Mouse (Mus musculus): ENCODE data around the gene Cep128. TPM values are rescaled to one million over a fixed set of nuclear protein-coding genes. Genes with fewer than 3 reads are reported as not detected.

Cep128 gene
- polyA plus RNA-seq (2016; fragmentation: Nextera tagmentation; extraction: Ambion mirVana) = 6.3 and 7.1 TPM in 2 replicates

DNA sequence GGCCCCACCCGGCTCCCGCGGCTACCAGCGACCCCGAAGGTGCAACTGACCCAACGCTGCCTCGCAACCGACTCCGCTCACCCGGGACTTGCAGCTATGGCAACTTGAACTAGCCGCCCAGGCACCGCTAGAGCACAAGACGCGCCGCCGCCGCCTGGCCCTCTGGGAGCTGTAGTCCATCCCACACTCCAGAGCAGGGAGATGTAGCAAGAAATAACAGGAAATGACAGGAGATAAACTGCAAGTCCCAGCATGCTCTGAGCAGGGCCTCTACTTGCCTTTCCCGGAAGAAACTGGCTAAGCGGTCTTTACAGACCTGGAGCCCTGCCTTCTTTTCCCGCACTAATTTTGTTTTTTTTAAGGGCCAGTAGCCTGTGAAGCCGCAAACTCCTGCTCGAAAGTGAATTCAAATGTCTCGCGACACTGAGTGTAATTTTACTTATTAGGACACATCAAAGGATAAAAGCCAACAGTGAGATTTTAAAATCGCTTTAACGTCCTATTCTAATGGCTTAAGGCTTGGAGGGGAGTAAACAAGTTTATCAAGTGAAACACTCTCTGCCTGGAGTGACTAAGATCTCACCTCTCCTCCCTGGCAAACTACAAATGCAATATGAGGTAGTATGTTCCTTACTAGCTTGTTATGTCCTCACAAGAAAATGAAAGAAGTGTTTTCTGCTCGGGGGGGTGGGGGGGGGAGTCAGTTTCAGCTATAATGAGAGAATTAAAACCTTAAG, at the start of gene Cep128, which contains the start of gene Tshr:
TSS of gene Cep128 (minus strand) at position 129 of the 737 bp plus-strand sequence.
TSS of gene Tshr (plus strand) at position 283 of the 737 bp plus-strand sequence.
- Histone ChIP-seq H3K36me3 (no peaks in the 10 kb centered on the region), H3K4me3 (peak within 1 kb of the TSS; percentile 78), H3K27ac (peak within 1 kb of the TSS; percentile 81), H3K27me3 (ENCODE audit: insufficient read depth, poor library complexity, severe bottlenecking) (no peaks in the 10 kb centered on the region), H3K9me3 (no peaks in the 10 kb centered on the region), H3K4me1 (0 out of 2 replicates have a peak, but pooled peaks cover 3% of the 10 kb centered on the region)
- DNase-seq (ENCODE audit: low spot score) = peak; percentile 99
- 1% methylated on average over 27 of the region's 27 CpGs for WGBS

DNA sequence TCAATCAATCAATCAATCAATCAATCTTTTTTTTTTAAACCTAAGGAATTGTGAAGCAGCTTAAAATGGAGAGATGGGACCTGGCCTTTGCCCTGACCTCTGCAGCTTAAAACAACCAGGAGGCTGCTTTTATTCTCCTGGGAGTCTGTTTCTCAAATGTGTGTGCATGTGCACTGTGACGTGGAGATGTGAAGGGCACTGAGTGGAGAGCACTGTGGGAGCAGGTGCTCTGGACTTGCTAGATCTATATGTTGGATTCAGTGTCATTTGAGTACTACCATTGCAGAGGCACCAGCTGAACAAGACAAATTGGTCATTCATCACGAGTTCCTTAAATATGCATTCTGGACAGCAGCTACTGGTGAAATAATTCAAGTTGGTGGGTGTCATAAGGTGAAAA, 42.9 kb upstream of the Cep128 start:
- Histone ChIP-seq H3K27me3 (ENCODE audit: insufficient read depth, poor library complexity, severe bottlenecking) (no peaks in the 10 kb centered on the region), H3K4me1 (0 out of 2 replicates have a peak, but pooled peaks cover 2% of the 10 kb centered on the region), H3K36me3 (no peaks in the 10 kb centered on the region), H3K27ac (no peak overlapping the region), H3K4me3 (no peak overlapping the region), H3K9me3 (no peaks in the 10 kb centered on the region)
- 66% methylated on average over 2 of the region's 2 CpGs for WGBS
- DNase-seq (ENCODE audit: low spot score) = peak; percentile 61

DNA sequence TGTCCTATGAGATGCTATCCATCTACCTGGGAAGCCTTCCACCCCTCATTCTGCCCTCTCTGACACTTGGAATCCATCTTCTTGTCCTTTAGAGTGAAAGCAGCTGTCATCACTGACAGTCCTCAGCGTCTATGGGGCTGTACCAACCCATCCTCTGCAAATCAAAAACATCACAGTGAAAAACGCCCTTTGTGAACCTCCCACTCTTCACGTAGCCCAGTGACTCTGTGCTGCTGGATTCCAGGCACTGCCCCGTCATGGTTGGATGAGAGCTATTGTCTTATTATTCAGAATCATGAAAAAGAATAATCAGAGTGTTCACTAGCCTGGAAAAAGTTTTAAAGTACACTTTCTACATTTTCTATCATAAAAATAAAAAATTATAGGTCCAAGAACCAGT, 42.3 kb upstream of the Cep128 start:
- Histone ChIP-seq H3K36me3 (no peaks in the 10 kb centered on the region), H3K9me3 (no peaks in the 10 kb centered on the region), H3K27ac (no peak overlapping the region), H3K27me3 (ENCODE audit: insufficient read depth, poor library complexity, severe bottlenecking) (no peaks in the 10 kb centered on the region), H3K4me3 (no peak overlapping the region), H3K4me1 (0 out of 2 replicates have a peak, but pooled peaks cover 5% of the 10 kb centered on the region)
- 49% methylated on average over 4 of the region's 4 CpGs for WGBS
- peak; percentile 41 for DNase-seq (ENCODE audit: low spot score)

DNA sequence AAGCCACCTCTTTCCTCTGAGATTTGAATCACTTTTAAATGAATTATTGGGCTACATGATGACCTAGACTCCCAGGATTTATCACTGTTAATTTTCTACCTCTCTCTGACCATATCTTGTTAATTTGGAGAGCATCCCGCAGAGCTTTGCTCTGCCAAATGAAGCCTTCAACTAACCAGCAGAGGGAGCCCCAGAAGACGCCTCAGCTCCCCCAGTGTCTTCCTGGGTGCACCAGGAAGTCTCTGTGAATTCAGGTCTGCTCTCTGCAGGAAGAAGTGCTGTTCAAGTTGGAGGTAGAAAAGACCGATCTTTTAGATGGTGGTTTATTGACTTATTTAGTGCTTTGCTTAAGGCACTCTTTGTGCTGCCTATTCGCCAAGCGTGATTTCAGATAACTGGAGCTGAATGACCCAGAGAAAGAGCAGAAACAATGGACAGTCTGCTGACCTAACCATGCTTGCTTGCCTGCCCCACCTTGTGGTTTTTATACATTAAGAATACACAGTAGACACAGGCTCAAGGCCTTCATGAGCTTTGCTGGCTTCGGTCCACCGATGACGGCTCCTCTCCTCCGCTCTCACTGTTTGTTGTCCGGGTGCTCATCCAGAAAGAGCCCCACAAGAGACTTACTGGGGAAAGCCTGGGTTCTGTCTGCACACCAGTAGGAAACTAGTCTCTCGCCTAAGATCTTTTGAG, 39.1 kb upstream of the Cep128 start:
- H3K4me3 ChIP-seq = no peak overlapping the region
- peak; percentile 66 for DNase-seq (ENCODE audit: low spot score)
- no peaks in the 10 kb centered on the region for H3K36me3 ChIP-seq
- H3K27ac ChIP-seq = no peak overlapping the region
- WGBS = 73% methylated on average over 11 of the region's 11 CpGs
- no peaks in the 10 kb centered on the region for H3K27me3 ChIP-seq (ENCODE audit: insufficient read depth, poor library complexity, severe bottlenecking)
- no peaks in the 10 kb centered on the region for H3K9me3 ChIP-seq
- 0 out of 2 replicates have a peak, but pooled peaks cover 5% of the 10 kb centered on the region for H3K4me1 ChIP-seq

GRCm38 (mm10) chr12:91421272-91421671, 37.1 kb upstream of the Cep128 start:
- WGBS = 61% methylated on average over 9 of the region's 9 CpGs

DNA sequence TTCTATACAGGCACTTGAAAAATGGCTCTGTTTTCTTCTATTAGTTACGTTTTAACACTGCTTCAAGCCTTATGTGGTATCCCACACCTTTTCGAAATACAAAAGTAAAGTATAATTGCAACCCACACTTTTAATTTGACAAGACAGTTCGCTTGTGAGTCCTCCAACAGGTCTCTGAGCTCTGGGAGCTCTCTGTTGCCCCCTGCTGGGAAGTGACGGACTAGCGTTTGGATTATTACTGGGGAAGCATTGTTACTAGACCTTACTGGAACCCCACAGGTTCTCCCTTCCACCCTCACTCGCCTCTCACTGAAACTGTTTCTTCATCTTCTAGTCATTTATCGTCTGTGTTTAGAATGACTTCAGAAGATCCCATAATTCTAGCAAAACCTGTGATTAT, 34.6 kb upstream of the Cep128 start:
- WGBS = 44% methylated on average over 7 of the region's 7 CpGs
- peak; percentile 77 for DNase-seq (ENCODE audit: low spot score)
- no peak overlapping the region for H3K4me3 ChIP-seq
- H3K9me3 ChIP-seq = no peaks in the 10 kb centered on the region
- no peaks in the 10 kb centered on the region for H3K36me3 ChIP-seq
- no peaks in the 10 kb centered on the region for H3K27me3 ChIP-seq (ENCODE audit: insufficient read depth, poor library complexity, severe bottlenecking)
- H3K4me1 ChIP-seq = 0 out of 2 replicates have a peak, but pooled peaks cover 5% of the 10 kb centered on the region
- H3K27ac ChIP-seq = no peak overlapping the region

More at GRCm38 (mm10) chr12:91421272-91421671, 37.1 kb upstream of the Cep128 start:
- Histone ChIP-seq H3K4me1 (0 out of 2 replicates have a peak, but pooled peaks cover 5% of the 10 kb centered on the region), H3K36me3 (no peaks in the 10 kb centered on the region), H3K27ac (no peak overlapping the region), H3K27me3 (ENCODE audit: insufficient read depth, poor library complexity, severe bottlenecking) (no peaks in the 10 kb centered on the region), H3K4me3 (no peak overlapping the region), H3K9me3 (no peaks in the 10 kb centered on the region)
- DNase-seq (ENCODE audit: low spot score) = peak; percentile 19

DNA sequence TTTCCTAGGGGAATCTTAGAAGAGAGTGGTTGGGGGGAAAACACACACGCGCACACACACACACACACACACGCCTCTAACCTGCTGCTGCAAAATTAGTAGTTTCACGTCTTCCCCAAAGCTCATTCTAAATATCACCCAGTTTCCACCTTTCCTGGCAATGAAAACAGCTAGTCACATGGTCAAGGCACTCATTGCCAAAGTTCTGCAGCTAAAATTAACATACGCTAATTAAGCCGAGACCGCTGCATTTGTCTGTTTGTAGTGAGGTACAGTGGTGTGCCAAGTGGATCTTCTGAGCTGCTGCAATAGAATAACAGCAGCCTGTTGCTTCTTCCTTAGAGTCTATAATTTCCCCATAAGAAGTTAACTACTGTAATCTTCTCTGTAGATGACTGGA, 32.6 kb upstream of the Cep128 start:
- Histone ChIP-seq H3K27me3 (ENCODE audit: insufficient read depth, poor library complexity, severe bottlenecking) (no peaks in the 10 kb centered on the region), H3K4me1 (0 out of 2 replicates have a peak, but pooled peaks cover under 1% of the 10 kb centered on the region), H3K9me3 (no peaks in the 10 kb centered on the region), H3K27ac (no peak overlapping the region), H3K4me3 (no peak overlapping the region), H3K36me3 (no peaks in the 10 kb centered on the region)
- peak; percentile 58 for DNase-seq (ENCODE audit: low spot score)
- WGBS = 91% methylated on average over 7 of the region's 7 CpGs

- 68% methylated on average over 6 of the region's 6 CpGs for WGBS
Observed at GRCm38 (mm10) chr12:91415112-91415511, 30.9 kb upstream of the Cep128 start.

DNA sequence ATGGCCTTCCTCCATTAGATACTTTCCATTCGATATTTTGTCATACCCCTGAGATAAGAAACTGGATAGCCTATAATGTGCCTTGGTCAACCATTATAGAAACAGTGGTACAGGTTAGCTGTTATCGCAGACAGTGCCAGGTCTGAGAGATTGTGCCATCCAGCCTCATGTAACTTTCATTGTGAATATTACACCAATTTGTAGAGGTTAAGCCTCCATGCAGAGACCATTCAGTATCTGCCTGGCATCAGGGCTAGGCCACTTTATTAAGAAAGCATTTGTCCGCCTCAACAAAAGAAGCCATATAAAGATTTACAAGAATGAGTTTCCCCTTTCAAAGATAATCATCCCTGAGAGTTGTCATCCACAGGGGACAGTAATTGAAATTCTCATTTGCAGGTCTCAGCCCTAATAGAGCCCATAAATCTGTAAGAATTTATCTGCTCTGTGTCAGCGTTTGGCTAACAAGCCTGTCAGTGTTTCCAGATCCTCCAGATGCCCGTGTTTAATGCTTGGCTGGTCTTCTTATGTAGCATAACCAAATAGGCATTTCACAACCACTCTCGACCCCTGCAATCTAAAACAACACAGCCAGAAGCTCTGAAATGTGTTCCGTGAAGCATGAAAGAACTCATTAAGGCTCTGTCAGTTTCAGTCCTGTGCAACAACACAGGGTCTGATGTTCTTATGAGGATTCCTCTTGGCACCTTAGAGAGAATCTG, 28.4 kb upstream of the Cep128 start:
- no peak for DNase-seq (ENCODE audit: low spot score)
- H3K4me1 ChIP-seq = no peaks in the 10 kb centered on the region
- no peaks in the 10 kb centered on the region for H3K9me3 ChIP-seq
- H3K36me3 ChIP-seq = no peaks in the 10 kb centered on the region
- H3K4me3 ChIP-seq = no peak overlapping the region
- WGBS = 69% methylated on average over 7 of the region's 7 CpGs
- H3K27ac ChIP-seq = no peak overlapping the region
- no peaks in the 10 kb centered on the region for H3K27me3 ChIP-seq (ENCODE audit: insufficient read depth, poor library complexity, severe bottlenecking)

More at GRCm38 (mm10) chr12:91415112-91415511, 30.9 kb upstream of the Cep128 start:
- Histone ChIP-seq H3K9me3 (no peaks in the 10 kb centered on the region), H3K36me3 (no peaks in the 10 kb centered on the region), H3K4me1 (no peaks in the 10 kb centered on the region), H3K27me3 (ENCODE audit: insufficient read depth, poor library complexity, severe bottlenecking) (no peaks in the 10 kb centered on the region), H3K27ac (no peak overlapping the region), H3K4me3 (no peak overlapping the region)
- DNase-seq (ENCODE audit: low spot score) = no peak

GRCm38 (mm10) chr12:91410306-91410705, 26.1 kb upstream of the Cep128 start:
- H3K4me1 ChIP-seq = no peaks in the 10 kb centered on the region
- no peak overlapping the region for H3K27ac ChIP-seq
- no peak for DNase-seq (ENCODE audit: low spot score)
- no peak overlapping the region for H3K4me3 ChIP-seq
- no peaks in the 10 kb centered on the region for H3K27me3 ChIP-seq (ENCODE audit: insufficient read depth, poor library complexity, severe bottlenecking)
- no peaks in the 10 kb centered on the region for H3K36me3 ChIP-seq
- H3K9me3 ChIP-seq = no peaks in the 10 kb centered on the region
- WGBS = 76% methylated on average over 4 of the region's 4 CpGs

GRCm38 (mm10) chr12:91401049-91401352, 16.8 kb upstream of the Cep128 start:
- Histone ChIP-seq H3K27me3 (ENCODE audit: insufficient read depth, poor library complexity, severe bottlenecking) (peaks cover 28% of the 10 kb centered on the region), H3K4me1 (peaks cover 5% of the 10 kb centered on the region; the same call in 1 of the 2 replicates), H3K27ac (peak overlapping the region; percentile 56; the same call in 1 of the 2 replicates), H3K36me3 (no peaks in the 10 kb centered on the region), H3K9me3 (no peaks in the 10 kb centered on the region), H3K4me3 (peak overlapping the region; percentile 63)
- 5% methylated on average over 12 of the region's 12 CpGs for WGBS
- DNase-seq (ENCODE audit: low spot score) = no peak

DNA sequence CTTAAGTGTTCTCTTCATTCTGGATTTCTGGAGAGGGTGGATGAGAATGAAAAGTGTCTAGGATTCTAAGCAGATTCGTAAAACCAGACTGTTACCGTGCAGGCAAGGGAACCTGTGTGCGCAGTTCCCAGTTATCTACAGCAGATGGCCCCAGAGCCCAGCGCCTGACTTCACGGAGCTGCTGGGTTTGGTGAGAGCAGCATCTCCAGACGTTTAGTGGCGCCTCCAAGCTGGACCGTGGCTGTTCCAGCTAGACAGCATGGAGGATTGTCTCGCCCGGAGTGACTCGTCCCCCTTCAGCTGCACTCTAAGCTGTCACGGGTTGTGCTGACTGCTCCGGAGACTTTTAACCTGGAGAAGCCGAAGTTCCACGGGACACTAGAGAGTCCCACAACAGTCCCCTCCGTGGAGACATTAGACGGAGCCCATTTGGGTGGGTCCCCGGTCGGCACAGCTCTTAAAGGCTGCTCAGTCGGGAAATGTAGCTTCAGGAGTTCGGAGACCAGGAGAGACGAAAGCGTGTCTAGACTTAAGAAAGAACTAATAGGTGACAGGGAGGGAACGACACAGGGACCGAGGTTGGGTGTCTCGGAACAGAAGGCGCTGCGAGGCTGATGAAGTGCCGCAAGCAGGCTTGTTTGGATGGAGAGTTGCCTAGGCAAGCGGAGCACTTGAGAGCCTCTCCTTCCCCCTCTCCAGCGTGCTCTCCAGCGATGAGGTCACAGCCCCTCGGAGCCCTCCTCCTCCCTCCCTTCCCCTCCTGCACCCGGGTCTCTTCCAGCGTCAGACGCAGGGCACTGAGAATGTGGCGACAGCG, 16.2 kb upstream of the Cep128 start:
- H3K4me1 ChIP-seq = peaks cover 5% of the 10 kb centered on the region; the same call in 1 of the 2 replicates
- peak; percentile 92 for DNase-seq (ENCODE audit: low spot score)
- H3K4me3 ChIP-seq = peak overlapping the region; percentile 63
- peak overlapping the region; percentile 56 for H3K27ac ChIP-seq
- no peaks in the 10 kb centered on the region for H3K9me3 ChIP-seq
- H3K27me3 ChIP-seq (ENCODE audit: insufficient read depth, poor library complexity, severe bottlenecking) = peaks cover 28% of the 10 kb centered on the region
- WGBS = under 1% methylated on average over 38 of the region's 38 CpGs
- H3K36me3 ChIP-seq = no peaks in the 10 kb centered on the region
